In genomic region chrX:43129696-43130095, GRCm38 (mm10) we compare ENCODE assay signal across 20 mouse cellular contexts.
"Had no signal": no experiment of that assay in that cellular context is flagged by ENCODE, and none has a peak within 500 bp of the region (broad histone marks: within the 10 kb centered on the region; RNA-seq: fewer than 3 reads in every experiment).

No protein-coding gene starts in this region.

- H3K9ac ChIP-seq: limb, embryonic 13.5 days; liver, embryonic 14.5 days; liver, postnatal 0 days; lung, embryonic 14.5 days; midbrain, embryonic 12.5 days; midbrain, embryonic 15.5 days; neural tube, embryonic 12.5 days; neural tube, embryonic 15.5 days; stomach, embryonic 15.5 days had no signal

- H3K27ac ChIP-seq: layer of hippocampus, adult 2 months; limb, embryonic 10.5 days; limb, embryonic 13.5 days; liver, embryonic 14.5 days; macrophage; midbrain, embryonic 12.5 days; midbrain, embryonic 15.5 days; neural tube, embryonic 12.5 days; neural tube, embryonic 15.5 days; stomach, embryonic 15.5 days had no signal

- H3K4me1 ChIP-seq: limb, embryonic 10.5 days; limb, embryonic 13.5 days; midbrain, embryonic 12.5 days; midbrain, embryonic 15.5 days; neural tube, embryonic 12.5 days; neural tube, embryonic 15.5 days; stomach, embryonic 15.5 days had no signal

- H3K27me3 ChIP-seq: limb, embryonic 13.5 days; midbrain, embryonic 12.5 days; midbrain, embryonic 15.5 days; neural tube, embryonic 12.5 days; neural tube, embryonic 15.5 days; stomach, embryonic 15.5 days had no signal

- DNase-seq: kidney, adult 18-20 months; kidney, adult 9 months; kidney, postnatal 25 days; layer of hippocampus, adult 9-11 months; liver, postnatal 0 days; lung, embryonic 14.5 days; right cerebral cortex, adult 18-20 months; right cerebral cortex, postnatal 14 days; right cerebral cortex, postnatal 4 days; thymus, postnatal 25 days had no signal

- H3K36me3 ChIP-seq: limb, embryonic 10.5 days; limb, embryonic 13.5 days; midbrain, embryonic 12.5 days; midbrain, embryonic 15.5 days; neural tube, embryonic 12.5 days; neural tube, embryonic 15.5 days; stomach, embryonic 15.5 days had no signal

- H3K4me3 ChIP-seq: layer of hippocampus, adult 2 months; limb, embryonic 10.5 days; limb, embryonic 13.5 days; midbrain, embryonic 12.5 days; midbrain, embryonic 15.5 days; neural tube, embryonic 12.5 days; neural tube, embryonic 15.5 days; stomach, embryonic 15.5 days had no signal
